8 mouse cellular contexts compared by ENCODE assay signal in genomic region chr2:27247487-27247863, GRCm38 (mm10). TPM values are rescaled to one million over a fixed set of nuclear protein-coding genes. Genes with fewer than 3 reads are reported as not detected.
A peak's percentile ranks its signal among the peaks of the same experiment; 100 is the strongest.
DNase-seq lines count a peak whose midpoint lies in the region; ATAC-seq and TF ChIP-seq lines count a peak whose summit lies in the region.

No protein-coding gene starts in this region.

- no peak for DNase-seq in kidney, adult 2 months
- DNase-seq in kidney, postnatal 25 days, result no peak
- DNase-seq in liver, embryonic 14.5 days (ENCODE audit: low read depth in 3 of 3, low spot score in 3 of 3), result no peak
- no peak for DNase-seq in c-Kit-positive CD71-positive TER-119-positive erythroid progenitor cells, embryonic 14.5 days (ENCODE audit: low spot score)
- DNase-seq in spleen, adult 12 weeks (ENCODE audit: low spot score), result no peak

- no peak overlapping the region for H3K4me2 ChIP-seq in forebrain, embryonic 15.5 days (replicated peaks)
- H3K4me2 ChIP-seq in forebrain, embryonic 13.5 days, result no peak overlapping the region
- H3K4me2 ChIP-seq in embryonic facial prominence, embryonic 12.5 days (replicated peaks), result no peak overlapping the region
- no peak overlapping the region for H3K4me2 ChIP-seq in liver, embryonic 14.5 days (ENCODE audit: low read depth)

- 0 out of 2 replicates have a peak, but pooled peaks have one; percentile 16 for ATAC-seq in forebrain, embryonic 15.5 days (replicated peaks)
- no peak for ATAC-seq in forebrain, embryonic 13.5 days
- 0 out of 2 replicates have a peak, but pooled peaks have one; percentile 11 for ATAC-seq in embryonic facial prominence, embryonic 12.5 days (ENCODE audit: insufficient number of reproducible peaks, insufficient read depth, low FRiP score, low TSS enrichment)
- ATAC-seq in liver, embryonic 14.5 days (ENCODE audit: insufficient read depth), result no peak; the same call in 1 of the 2 replicates

- no peak for TF ChIP-seq EP300 in liver, embryonic 14.5 days (IDR thresholded peaks at IDR 0.05; ENCODE audit: low read depth)

- no peaks in the 10 kb centered on the region for H3K27me3 ChIP-seq in forebrain, embryonic 15.5 days
- H3K27me3 ChIP-seq in forebrain, embryonic 13.5 days, result no peaks in the 10 kb centered on the region
- H3K27me3 ChIP-seq in kidney, adult 2 months (replicated peaks; ENCODE audit: control insufficient read depth, insufficient read depth, low read length), result no peaks in the 10 kb centered on the region
- no peaks in the 10 kb centered on the region for H3K27me3 ChIP-seq in embryonic facial prominence, embryonic 12.5 days
- H3K27me3 ChIP-seq in liver, embryonic 14.5 days (ENCODE audit: control insufficient read depth, insufficient read depth, low read length), result no peaks in the 10 kb centered on the region

- H3K9ac ChIP-seq in forebrain, embryonic 15.5 days (replicated peaks), result no peak overlapping the region
- no peak overlapping the region for H3K9ac ChIP-seq in forebrain, embryonic 13.5 days
- no peak overlapping the region for H3K9ac ChIP-seq in embryonic facial prominence, embryonic 12.5 days
- no peak overlapping the region for H3K9ac ChIP-seq in liver, embryonic 14.5 days (replicated peaks)

- no peak overlapping the region for H3K4me3 ChIP-seq in forebrain, embryonic 15.5 days
- no peak overlapping the region for H3K4me3 ChIP-seq in forebrain, embryonic 13.5 days
- peak overlapping the region; percentile 12; the same call in 1 of the 2 replicates for H3K4me3 ChIP-seq in kidney, adult 2 months (ENCODE audit: insufficient read depth, low read depth, low read length)
- H3K4me3 ChIP-seq in embryonic facial prominence, embryonic 12.5 days, result no peak overlapping the region
- H3K4me3 ChIP-seq in liver, embryonic 14.5 days (ENCODE audit: insufficient read depth in 1 of 2, low read depth in 2 of 2, low read length in 2 of 2), result no peak overlapping the region

- H3K27ac ChIP-seq in forebrain, embryonic 15.5 days (replicated peaks), result no peak overlapping the region
- no peak overlapping the region for H3K27ac ChIP-seq in forebrain, embryonic 13.5 days
- peak overlapping the region; percentile 96 for H3K27ac ChIP-seq in kidney, adult 2 months (ENCODE audit: insufficient read depth, low read depth, low read length)
- H3K27ac ChIP-seq in embryonic facial prominence, embryonic 12.5 days, result peak overlapping the region; percentile 41; the same call in 1 of the 2 replicates
- H3K27ac ChIP-seq in liver, embryonic 14.5 days, result peak overlapping the region; percentile 36; the same call in 1 of the 2 replicates

- peaks cover 7% of the 10 kb centered on the region; the same call in 1 of the 2 replicates for H3K4me1 ChIP-seq in forebrain, embryonic 15.5 days
- peaks cover 7% of the 10 kb centered on the region for H3K4me1 ChIP-seq in forebrain, embryonic 13.5 days
- H3K4me1 ChIP-seq in kidney, adult 2 months (ENCODE audit: control insufficient read depth, insufficient read depth, low read length), result peaks cover 21% of the 10 kb centered on the region
- peaks cover 9% of the 10 kb centered on the region for H3K4me1 ChIP-seq in embryonic facial prominence, embryonic 12.5 days
- peaks cover 0 to 8% of the 10 kb centered on the region in 2 experiments; a peak in 2 of 4 replicates for H3K4me1 ChIP-seq in liver, embryonic 14.5 days (replicated peaks; ENCODE audit: control insufficient read depth in 2 of 2, insufficient read depth in 2 of 2, low read length in 1 of 2)

- TF ChIP-seq CTCF in kidney, adult 2 months (conservative IDR thresholded peaks at IDR 0.05; ENCODE audit: insufficient read depth, insufficient read length, low read depth, low read length), result no peak
- TF ChIP-seq CTCF in liver, embryonic 14.5 days (IDR thresholded peaks at IDR 0.05; ENCODE audit: low read depth), result no peak

- 63% methylated on average over 2 of the region's 2 CpGs for WGBS in forebrain, embryonic 15.5 days
- 58% methylated on average over 2 of the region's 2 CpGs for WGBS in forebrain, embryonic 13.5 days
- 4% methylated on average over 2 of the region's 2 CpGs for WGBS in kidney, adult 2 months
- 56% methylated on average over 2 of the region's 2 CpGs for WGBS in embryonic facial prominence, embryonic 12.5 days
- 22% methylated on average over 2 of the region's 2 CpGs for WGBS in liver, embryonic 14.5 days (ENCODE audit: insufficient replicate concordance)

- no peaks in the 10 kb centered on the region for H3K36me3 ChIP-seq in forebrain, embryonic 15.5 days
- no peaks in the 10 kb centered on the region for H3K36me3 ChIP-seq in forebrain, embryonic 13.5 days (ENCODE audit: poor library complexity, severe bottlenecking)
- no peaks in the 10 kb centered on the region for H3K36me3 ChIP-seq in kidney, adult 2 months (ENCODE audit: control insufficient read depth, insufficient read depth, low read length)
- no peaks in the 10 kb centered on the region for H3K36me3 ChIP-seq in embryonic facial prominence, embryonic 12.5 days
- H3K36me3 ChIP-seq in liver, embryonic 14.5 days (replicated peaks; ENCODE audit: control insufficient read depth, insufficient read depth, low read depth), result no peaks in the 10 kb centered on the region

- no peaks in the 10 kb centered on the region for H3K9me3 ChIP-seq in forebrain, embryonic 15.5 days
- no peaks in the 10 kb centered on the region for H3K9me3 ChIP-seq in forebrain, embryonic 13.5 days (replicated peaks)
- no peaks in the 10 kb centered on the region for H3K9me3 ChIP-seq in embryonic facial prominence, embryonic 12.5 days
- H3K9me3 ChIP-seq in liver, embryonic 14.5 days (ENCODE audit: control insufficient read depth, low read length), result no peaks in the 10 kb centered on the region

- no peak for TF ChIP-seq POLR2A in kidney, adult 2 months (IDR thresholded peaks at IDR 0.05; ENCODE audit: low read depth, low read length)

RNA-seq across cellular contexts. Expression of gene Sardh, which starts 0.7 kb away (rescaled TPM):
- 3.6 and 4.5 TPM in 2 replicates for polyA plus RNA-seq in forebrain, embryonic 15.5 days (2015; fragmentation: Nextera tagmentation; extraction: Ambion mirVana)
- polyA plus RNA-seq in forebrain, embryonic 13.5 days (2015; fragmentation: Nextera tagmentation; extraction: Ambion mirVana), result 2.1 and 2.4 TPM in 2 replicates
- polyA plus RNA-seq in kidney, adult 2 months (2012; rRNA removed), result 232 and 278 TPM in 2 replicates
- 8.9 and 9.6 TPM in 2 replicates for polyA plus RNA-seq in embryonic facial prominence, embryonic 12.5 days (2016; fragmentation: Nextera tagmentation; extraction: Ambion mirVana)
- polyA plus RNA-seq in liver, embryonic 14.5 days (2012; rRNA removed), result 18.1 and 21.9 TPM in 2 replicates
- polyA plus RNA-seq in liver, embryonic 14.5 days (2014; fragmentation: Nextera tagmentation; extraction: Ambion mirVana), result 25.9 and 34.9 TPM in 2 replicates

Comparison
In these comparisons a context has a peak if more than half of its experiments do, and no peak if none do; other contexts are left out.
1. ATAC-seq: peak in forebrain, embryonic 15.5 days (single experiment) and embryonic facial prominence, embryonic 12.5 days (single experiment); none in forebrain, embryonic 13.5 days (single experiment) and liver, embryonic 14.5 days (single experiment).
2. H3K27ac ChIP-seq: peak in kidney, adult 2 months (single experiment), embryonic facial prominence, embryonic 12.5 days (single experiment) and liver, embryonic 14.5 days (single experiment); none in forebrain, embryonic 15.5 days (single experiment) and forebrain, embryonic 13.5 days (single experiment).